Mouse (Mus musculus) neural tube, postnatal 0 days (tissue): Measurements from ENCODE around the gene Wee2. TPM values are rescaled to one million over a fixed set of nuclear protein-coding genes. Genes with fewer than 3 reads are reported as not detected.

Experiments
- polyA plus RNA-seq: library from polyadenylated mRNA; unstranded; fragments of >200 nt; fragmentation: Nextera tagmentation; extraction: Ambion mirVana; gene quantifications from 2 replicates; pipeline ENCODE4 v1.2.1, GENCODE M21; 2015

Gene Wee2
- 0.12 and 0.19 TPM in 2 replicates for polyA plus RNA-seq

DNA sequence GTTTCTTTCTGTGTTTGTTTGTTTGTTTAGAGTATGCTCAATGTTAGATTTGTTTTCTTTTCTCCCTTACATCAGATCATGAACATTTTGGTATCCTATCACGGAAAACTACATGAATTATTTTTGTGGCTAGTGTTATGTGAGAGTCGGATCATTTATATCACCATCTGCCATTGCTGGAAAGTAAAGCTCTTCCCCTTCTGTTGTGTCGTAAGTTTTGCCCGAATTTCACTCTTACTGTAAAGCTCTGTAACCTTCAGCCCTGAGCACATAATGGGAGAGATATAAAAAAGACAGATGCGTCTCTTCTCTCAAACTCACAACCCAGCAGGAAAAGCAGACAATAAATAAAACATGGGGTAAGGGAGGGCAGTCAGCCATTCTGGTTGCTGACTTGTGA, at the start of gene Wee2:
Wee2 (plus strand) TSS at position 153 of the 400 bp plus-strand sequence.

DNA sequence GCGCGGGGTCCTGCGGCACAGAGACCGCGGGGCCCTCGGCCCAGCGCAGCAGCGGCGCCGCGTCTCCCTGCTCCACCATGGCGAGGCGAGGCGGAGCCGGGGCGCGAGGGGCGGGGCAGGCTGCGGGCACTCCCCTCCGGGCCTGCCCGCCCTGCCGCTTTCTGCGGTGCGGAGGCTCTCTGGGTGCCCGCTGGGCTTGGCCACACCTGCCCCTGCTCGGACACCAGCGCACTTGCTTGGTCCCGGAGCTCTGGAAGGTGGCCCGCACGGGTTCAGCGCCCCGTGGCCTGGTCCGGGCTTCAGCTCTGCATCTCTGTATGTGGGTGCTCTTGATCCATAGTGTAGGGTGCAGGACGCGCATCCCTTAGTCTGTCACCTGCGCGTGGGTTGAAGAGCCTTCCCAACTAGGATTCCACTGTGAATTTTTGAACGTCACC, 2.8 kb upstream of the Wee2 start, which contains the start of gene E330009J07Rik:
E330009J07Rik (minus strand) TSS at position 89 of the 437 bp plus-strand sequence.

GRCm38 (mm10) chr6:40470916-40471719, 32.2 kb downstream of the Wee2 start, which contains the start of gene Ssbp1:
Gene Ssbp1, plus strand, starts transcription at chr6:40471352.

GRCm38 (mm10) chr6:40490933-40491332, 52.0 kb downstream of the Wee2 start, which contains the start of gene Tas2r137:
Gene Tas2r137, plus strand, starts transcription at chr6:40491233.

GRCm38 (mm10) chr6:40493229-40493628, 54.3 kb downstream of the Wee2 start, which contains the start of gene Tas2r108:
Gene Tas2r108, plus strand, starts transcription at chr6:40493529.

Other genes with a start within 250 kb of the Wee2 start
- 55.4 and 60.3 TPM in 2 replicates for gene Agk, start 113.9 kb upstream of the Wee2 start, polyA plus RNA-seq
- gene E330009J07Rik, start 3.0 kb upstream of the Wee2 start, polyA plus RNA-seq = 14.4 and 14.9 TPM in 2 replicates
- 81.6 and 88.9 TPM in 2 replicates for gene Ssbp1, start 32.3 kb downstream of the Wee2 start, polyA plus RNA-seq
- not detected in 2 replicates for gene Tas2r137, start 52.1 kb downstream of the Wee2 start, polyA plus RNA-seq
- 0.53 TPM in 1 of 2 replicates, not detected in the other for gene Tas2r108, start 54.4 kb downstream of the Wee2 start, polyA plus RNA-seq
- gene Prss37, start 80.4 kb downstream of the Wee2 start, polyA plus RNA-seq = not detected in 2 replicates
- 0.05 and 0.08 TPM in 2 replicates for gene Olfr461, start 116.0 kb downstream of the Wee2 start, polyA plus RNA-seq
- not detected in 2 replicates for gene Olfr460, start 130.4 kb downstream of the Wee2 start, polyA plus RNA-seq
- 1.9 and 2.0 TPM in 2 replicates for gene Clec5a, start 146.7 kb downstream of the Wee2 start, polyA plus RNA-seq
- gene Tas2r138, start 174.2 kb downstream of the Wee2 start, polyA plus RNA-seq = not detected in 2 replicates
- gene Mgam, start 189.7 kb downstream of the Wee2 start, polyA plus RNA-seq = 0.08 and 0.31 TPM in 2 replicates